10 mouse cellular contexts compared by ENCODE assay signal in genomic region chr11:113802456-113802855, GRCm38 (mm10). TPM values are rescaled to one million over a fixed set of nuclear protein-coding genes. Genes with fewer than 3 reads are reported as not detected.
A peak's percentile ranks its signal among the peaks of the same experiment; 100 is the strongest.
DNase-seq lines count a peak whose midpoint lies in the region; ATAC-seq and TF ChIP-seq lines count a peak whose summit lies in the region.
"Had no signal": no experiment of that assay in that cellular context is flagged by ENCODE, and none has a peak within 500 bp of the region (broad histone marks: within the 10 kb centered on the region; RNA-seq: fewer than 3 reads in every experiment).

No protein-coding gene starts in this region.

- intact Hi-C loops in left cerebral cortex, postnatal 14 days (cut with DNase I): no loop called here

- peak overlapping the region; percentile 1; the same call in 1 of the 2 replicates for H3K27ac ChIP-seq in intestine, embryonic 16.5 days (ENCODE audit: low read length)
- H3K27ac ChIP-seq in intestine, postnatal 0 days (ENCODE audit: low read depth, low read length): no peak overlapping the region; the same call in 1 of the 2 replicates
- H3K27ac ChIP-seq: liver, embryonic 14.5 days had no signal

- 57% methylated on average over 12 of the region's 12 CpGs for WGBS in intestine, embryonic 16.5 days
- WGBS in intestine, postnatal 0 days: 57% methylated on average over 12 of the region's 12 CpGs

- H3K36me3 ChIP-seq in intestine, embryonic 16.5 days (ENCODE audit: control insufficient read depth, insufficient read depth, low read length): no peaks in the 10 kb centered on the region; the same call in 1 of the 2 replicates
- H3K36me3 ChIP-seq in intestine, postnatal 0 days (ENCODE audit: control insufficient read depth, insufficient read depth): no peaks in the 10 kb centered on the region
- H3K36me3 ChIP-seq: G1E had no signal

- ATAC-seq in intestine, embryonic 16.5 days: no peak
- no peak for ATAC-seq in intestine, postnatal 0 days
- ATAC-seq in granulocyte monocyte progenitor cell, adult 5-6 weeks (replicated peaks; ENCODE audit: poor library complexity, severe bottlenecking): peak; percentile 40
- ATAC-seq in megakaryocyte-erythroid progenitor cell, adult 5-6 weeks (replicated peaks; ENCODE audit: low FRiP score, low TSS enrichment, poor library complexity, severe bottlenecking): no peak
- no peak for ATAC-seq in inflammation-experienced regulatory T-cells, adult 6 months

- no peak for TF ChIP-seq CTCF in intestine, postnatal 0 days (IDR thresholded peaks at IDR 0.05; ENCODE audit: low read depth)

- H3K4me1 ChIP-seq in intestine, embryonic 16.5 days (ENCODE audit: control insufficient read depth, insufficient read depth, low read length): peaks cover 30% of the 10 kb centered on the region
- H3K4me1 ChIP-seq in intestine, postnatal 0 days (replicated peaks; ENCODE audit: control insufficient read depth, insufficient read depth, low read length): no peaks in the 10 kb centered on the region; the same call in 1 of the 2 replicates

- peak; percentile 72 for DNase-seq in kidney, adult 9 months
- DNase-seq in natural killer cell, adult 2 months (ENCODE audit: low spot score in 2 of 2): peak; percentile 18 to 38
- no peak for DNase-seq in left cerebral cortex, postnatal 14 days (ENCODE audit: low spot score in 2 of 2)

- H3K27me3 ChIP-seq in intestine, embryonic 16.5 days (replicated peaks; ENCODE audit: control insufficient read depth, insufficient read depth, low read length): no peaks in the 10 kb centered on the region
- H3K27me3 ChIP-seq in intestine, postnatal 0 days (replicated peaks; ENCODE audit: control insufficient read depth, insufficient read depth, low read length): no peaks in the 10 kb centered on the region

- H3K4me3 ChIP-seq in intestine, embryonic 16.5 days (ENCODE audit: low read length): no peak overlapping the region
- no peak overlapping the region for H3K4me3 ChIP-seq in intestine, postnatal 0 days (ENCODE audit: low read depth, low read length)

- H3K9ac ChIP-seq in intestine, embryonic 16.5 days (ENCODE audit: low read depth, low read length): no peak overlapping the region
- H3K9ac ChIP-seq in intestine, postnatal 0 days (ENCODE audit: low read depth, low read length): no peak overlapping the region
- H3K9ac ChIP-seq: liver, embryonic 14.5 days had no signal

- H3K9me3 ChIP-seq in intestine, embryonic 16.5 days (ENCODE audit: control insufficient read depth, low read length): no peaks in the 10 kb centered on the region
- H3K9me3 ChIP-seq in intestine, postnatal 0 days (ENCODE audit: control insufficient read depth): no peaks in the 10 kb centered on the region

- no peak overlapping the region for H3K4me2 ChIP-seq in intestine, embryonic 16.5 days (ENCODE audit: low read depth, low read length)
- no peak overlapping the region for H3K4me2 ChIP-seq in intestine, postnatal 0 days (replicated peaks; ENCODE audit: low read depth)

RNA-seq across cellular contexts. Expression of gene Cdc42ep4, which starts 50.8 kb away (rescaled TPM):
- 59.0 and 60.3 TPM in 2 replicates for polyA plus RNA-seq in intestine, embryonic 16.5 days (2015; fragmentation: Nextera tagmentation; extraction: Ambion mirVana)
- 30.2 and 33.0 TPM in 2 replicates for polyA plus RNA-seq in intestine, postnatal 0 days (2015; fragmentation: Nextera tagmentation; extraction: Ambion mirVana)
- 13.9 and 15.5 TPM in 2 replicates for total RNA-seq in granulocyte monocyte progenitor cell, adult 5-6 weeks (2014; fragmentation: Nextera tagmentation)
- total RNA-seq in granulocyte monocyte progenitor cell, adult 5-6 weeks (2017): 14.8 and 21.5 TPM in 2 replicates
- total RNA-seq in left cerebral cortex, postnatal 14 days (2021): 10 to 100 TPM; 35.4 to 43.3 TPM
- total RNA-seq in megakaryocyte-erythroid progenitor cell, adult 5-6 weeks (2014; fragmentation: Nextera tagmentation): 13.7 and 14.7 TPM in 2 replicates
- total RNA-seq in megakaryocyte-erythroid progenitor cell, adult 5-6 weeks (2017): 10.7 and 13.7 TPM in 2 replicates
- 1 to 10 TPM; 1.2 to 2.9 (median 1.5) TPM for polyA plus RNA-seq in inflammation-experienced regulatory T-cells, adult 6 months (2017; shearing (Covaris generic))

Comparison
In these comparisons a context has a peak if more than half of its experiments do, and no peak if none do; other contexts are left out.
1. DNase-seq: peak in kidney, adult 9 months (single experiment) and natural killer cell, adult 2 months (2 of 2); none in left cerebral cortex, postnatal 14 days (0 of 2).